Mouse (Mus musculus): ENCODE results near the gene Rhd. TPM values are rescaled to one million over a fixed set of nuclear protein-coding genes. Genes with fewer than 3 reads are reported as not detected.
"Not testable (repeated sequence)": the region's sequence is repeated elsewhere in the genome, so short reads cannot be mapped to it uniquely, and the experiment has no call there.

The Rhd gene
- total RNA-seq, 2 experiments from 2014 or later: not detected

- not testable (repeated sequence) for DNase-seq (ENCODE audit: low spot score)
Observed at GRCm38 (mm10) chr4:134911406-134911805, 47.1 kb downstream of the Rhd start.

GRCm38 (mm10) chr4:134913413-134913812, 49.1 kb downstream of the Rhd start:
- DNase-seq (ENCODE audit: low spot score): peak; percentile 71

GRCm38 (mm10) chr4:134914122-134914863, 50.0 kb downstream of the Rhd start:
- DNase-seq (ENCODE audit: low spot score): no peak

GRCm38 (mm10) chr4:134914864-134915209, 50.5 kb downstream of the Rhd start, which contains the start of gene Tmem50a:
Gene Tmem50a (minus strand): TSS chr4:134915024.
- DNase-seq (ENCODE audit: low spot score): peak; percentile 94

GRCm38 (mm10) chr4:134915223-134916050, 51.1 kb downstream of the Rhd start:
- DNase-seq (ENCODE audit: low spot score): peak; percentile 38

GRCm38 (mm10) chr4:134917194-134917593, 52.9 kb downstream of the Rhd start:
- no peak for DNase-seq (ENCODE audit: low spot score)

- DNase-seq (ENCODE audit: low spot score): peak; percentile 86
Observed at GRCm38 (mm10) chr4:134918381-134918780, 54.0 kb downstream of the Rhd start.

- DNase-seq (ENCODE audit: low spot score): no peak
Observed at GRCm38 (mm10) chr4:134919733-134920540, 55.6 kb downstream of the Rhd start.

- DNase-seq (ENCODE audit: low spot score): no peak
Observed at GRCm38 (mm10) chr4:134920631-134921030, 56.3 kb downstream of the Rhd start.

GRCm38 (mm10) chr4:134921703-134922102, 57.4 kb downstream of the Rhd start:
- no peak for DNase-seq (ENCODE audit: low spot score)

GRCm38 (mm10) chr4:134922111-134922924, 58.0 kb downstream of the Rhd start:
- DNase-seq (ENCODE audit: low spot score): no peak

- peak; percentile 83 for DNase-seq (ENCODE audit: low spot score)
Observed at GRCm38 (mm10) chr4:134922925-134923244, 58.5 kb downstream of the Rhd start.

GRCm38 (mm10) chr4:134923258-134924018, 59.1 kb downstream of the Rhd start, which contains the start of gene Rsrp1:
Gene Rsrp1 (plus strand): TSS chr4:134923592.
- peak; percentile 98 for DNase-seq (ENCODE audit: low spot score)

GRCm38 (mm10) chr4:134924019-134924741, 59.8 kb downstream of the Rhd start:
- peak; percentile 79 for DNase-seq (ENCODE audit: low spot score)

GRCm38 (mm10) chr4:134925206-134925605, 60.9 kb downstream of the Rhd start:
- peak; percentile 83 for DNase-seq (ENCODE audit: low spot score)

GRCm38 (mm10) chr4:134927815-134928463, 63.6 kb downstream of the Rhd start:
- DNase-seq (ENCODE audit: low spot score): no peak

- DNase-seq (ENCODE audit: low spot score): no peak
Observed at GRCm38 (mm10) chr4:134928464-134928836, 64.1 kb downstream of the Rhd start.

GRCm38 (mm10) chr4:134929536-134929935, 65.2 kb downstream of the Rhd start:
- DNase-seq (ENCODE audit: low spot score): no peak

GRCm38 (mm10) chr4:134930190-134930589, 65.9 kb downstream of the Rhd start:
- DNase-seq (ENCODE audit: low spot score): no peak
